8 mouse cellular contexts compared by ENCODE assay signal in the genomic region with DNA sequence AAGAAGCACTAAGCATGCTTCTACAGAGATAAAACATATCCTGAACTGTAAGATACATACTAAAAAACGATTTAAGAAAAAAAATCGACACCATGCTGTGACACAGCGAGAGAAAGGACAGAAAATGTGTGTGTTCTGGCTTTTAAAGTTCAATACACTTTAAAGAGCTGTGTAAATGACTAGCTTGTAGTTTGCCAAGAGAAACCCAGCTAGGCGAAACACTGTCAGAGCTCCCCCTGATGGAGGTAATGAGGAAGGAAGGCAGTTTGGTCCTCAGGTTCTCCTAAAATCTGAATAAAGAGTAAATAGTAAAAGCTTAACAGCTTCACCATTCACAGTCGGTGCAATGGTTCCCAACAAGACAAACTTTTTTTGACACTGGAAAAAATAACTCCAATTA.
DNase-seq lines count a peak whose midpoint lies in the region; ATAC-seq and TF ChIP-seq lines count a peak whose summit lies in the region.

No protein-coding gene starts in this region.

- H3K36me3 ChIP-seq in forebrain, embryonic 11.5 days (ENCODE audit: control insufficient read depth, insufficient read depth, low read length): no peaks in the 10 kb centered on the region
- H3K36me3 ChIP-seq in forebrain, embryonic 10.5 days (replicated peaks): no peaks in the 10 kb centered on the region
- H3K36me3 ChIP-seq in hindbrain, postnatal 0 days (ENCODE audit: insufficient read depth, low read length): no peaks in the 10 kb centered on the region

- H3K9me3 ChIP-seq in forebrain, embryonic 11.5 days (ENCODE audit: control insufficient read depth, low read length): no peaks in the 10 kb centered on the region
- H3K9me3 ChIP-seq in forebrain, embryonic 10.5 days: no peaks in the 10 kb centered on the region
- no peaks in the 10 kb centered on the region for H3K9me3 ChIP-seq in hindbrain, postnatal 0 days (ENCODE audit: low read length)

- TF ChIP-seq CTCF in hindbrain, postnatal 0 days (IDR thresholded peaks at IDR 0.05; ENCODE audit: low read depth): peak; percentile 71

- intact Hi-C loops in left cerebral cortex, postnatal 10 days (cut with DNase I): no loop called here

- 13% methylated on average over 5 of the region's 5 CpGs for WGBS in forebrain, embryonic 11.5 days
- WGBS in forebrain, embryonic 10.5 days: 14% methylated on average over 5 of the region's 5 CpGs
- 8% methylated on average over 5 of the region's 5 CpGs for WGBS in hindbrain, postnatal 0 days

- no peaks in the 10 kb centered on the region for H3K4me1 ChIP-seq in forebrain, embryonic 11.5 days (replicated peaks; ENCODE audit: control insufficient read depth, insufficient read depth, low read length)
- H3K4me1 ChIP-seq in forebrain, embryonic 10.5 days: no peaks in the 10 kb centered on the region
- no peaks in the 10 kb centered on the region for H3K4me1 ChIP-seq in hindbrain, postnatal 0 days (ENCODE audit: insufficient read depth, low read length)

- H3K9ac ChIP-seq in forebrain, embryonic 11.5 days (ENCODE audit: low read length): no peak overlapping the region
- no peak overlapping the region for H3K9ac ChIP-seq in hindbrain, postnatal 0 days (replicated peaks; ENCODE audit: low read length)

- H3K4me2 ChIP-seq in forebrain, embryonic 11.5 days (ENCODE audit: low read depth, low read length, severe bottlenecking): no peak overlapping the region
- H3K4me2 ChIP-seq in hindbrain, postnatal 0 days (ENCODE audit: low read depth, low read length): peak overlapping the region; percentile 31; the same call in 1 of the 2 replicates

- H3K4me3 ChIP-seq in forebrain, embryonic 11.5 days (ENCODE audit: low read depth, low read length): no peak overlapping the region
- H3K4me3 ChIP-seq in forebrain, embryonic 10.5 days: no peak overlapping the region
- no peak overlapping the region for H3K4me3 ChIP-seq in hindbrain, postnatal 0 days (ENCODE audit: low read length)

- no peaks in the 10 kb centered on the region for H3K27me3 ChIP-seq in forebrain, embryonic 11.5 days (ENCODE audit: control insufficient read depth, insufficient read depth, low read length)
- H3K27me3 ChIP-seq in forebrain, embryonic 10.5 days (ENCODE audit: poor library complexity, severe bottlenecking): no peaks in the 10 kb centered on the region
- no peaks in the 10 kb centered on the region for H3K27me3 ChIP-seq in hindbrain, postnatal 0 days (ENCODE audit: insufficient read depth, low read length)

- ATAC-seq in forebrain, embryonic 11.5 days (replicated peaks; ENCODE audit: low FRiP score): 0 out of 2 replicates have a peak, but pooled peaks have one; percentile 58
- ATAC-seq in hindbrain, postnatal 0 days: no peak

- no peak overlapping the region for H3K27ac ChIP-seq in forebrain, embryonic 11.5 days (ENCODE audit: low read depth, low read length)
- no peak overlapping the region for H3K27ac ChIP-seq in forebrain, embryonic 10.5 days
- H3K27ac ChIP-seq in hindbrain, postnatal 0 days: no peak overlapping the region

- no peak for DNase-seq in forebrain, embryonic 11.5 days (ENCODE audit: low spot score)
- DNase-seq in forebrain, embryonic 10.5 days (ENCODE audit: extremely low spot score, low spot score): no peak
- peak; percentile 55 for DNase-seq in ES-CJ7 (ENCODE audit: low read depth, low spot score)
- DNase-seq in embryo, embryonic 10 days (ENCODE audit: low spot score): peak; percentile 61
- peak; percentile 75 for DNase-seq in hindbrain, postnatal 0 days (ENCODE audit: low spot score)
- DNase-seq in left cerebral cortex, postnatal 10 days (ENCODE audit: extremely low spot score in 1 of 2, low spot score in 2 of 2): peak; percentile 29 to 46
- DNase-seq in right cerebral cortex, postnatal 36 days (ENCODE audit: low spot score in 2 of 2): peak; percentile 36 to 48
- no peak for DNase-seq in c-Kit-positive CD71-positive TER-119-positive erythroid progenitor cells, embryonic 14.5 days (ENCODE audit: low spot score)

Comparison
In these comparisons a context has a peak if more than half of its experiments do, and no peak if none do; other contexts are left out.
1. DNase-seq: peak in ES-CJ7 (single experiment), embryo, embryonic 10 days (single experiment), hindbrain, postnatal 0 days (single experiment), left cerebral cortex, postnatal 10 days (2 of 2) and right cerebral cortex, postnatal 36 days (2 of 2); none in forebrain, embryonic 11.5 days (single experiment), forebrain, embryonic 10.5 days (single experiment) and c-Kit-positive CD71-positive TER-119-positive erythroid progenitor cells, embryonic 14.5 days (single experiment).